In the genomic region with DNA sequence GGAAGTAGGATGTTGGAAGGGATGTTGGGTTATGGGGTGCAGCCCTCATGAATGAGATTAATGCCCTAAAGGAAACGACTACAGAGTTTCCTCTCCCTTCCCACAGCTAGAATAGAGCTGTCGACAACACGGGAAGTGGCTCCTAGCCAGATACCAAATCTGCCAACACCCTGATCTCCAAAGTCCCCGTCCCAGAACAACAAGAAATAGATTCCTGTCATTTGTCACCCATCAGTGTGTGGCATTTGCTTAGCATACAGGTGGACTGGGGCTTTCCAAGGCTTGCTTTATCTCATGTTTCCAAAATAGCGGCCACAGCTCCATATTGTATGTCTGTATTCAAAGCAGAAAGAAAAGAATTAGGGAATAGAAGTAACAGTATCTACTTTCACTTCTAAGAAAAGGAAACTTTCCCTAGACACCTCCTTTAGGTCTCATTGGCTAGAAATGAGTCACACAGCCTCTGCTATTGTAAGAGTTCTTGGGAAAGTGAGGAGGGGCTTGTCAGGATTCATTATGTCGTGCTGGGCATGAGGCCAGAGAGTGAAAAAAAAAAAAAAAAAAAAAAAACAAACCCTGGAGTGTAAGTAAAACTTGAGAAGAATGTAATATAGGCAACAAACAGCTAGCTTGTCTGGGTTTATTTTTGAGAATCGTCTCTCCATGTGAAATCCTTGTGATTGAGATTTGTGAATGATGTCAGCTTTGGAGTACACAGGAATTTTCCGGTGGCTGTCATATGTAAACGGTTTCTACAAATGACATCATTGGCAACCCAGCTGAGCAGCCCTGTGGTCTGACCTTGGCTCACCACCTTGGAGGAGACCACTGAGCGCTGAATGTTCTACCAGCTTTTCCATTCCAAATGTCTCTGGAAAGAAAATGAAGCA, we compare ENCODE assay signal across 8 mouse cellular contexts.
DNase-seq lines count a peak whose midpoint lies in the region; ATAC-seq and TF ChIP-seq lines count a peak whose summit lies in the region.

No protein-coding gene starts in this region.

- H3K27ac ChIP-seq in hindbrain, embryonic 11.5 days (ENCODE audit: low read depth, low read length), result no peak overlapping the region
- H3K27ac ChIP-seq in hindbrain, embryonic 10.5 days, result no peak overlapping the region
- H3K27ac ChIP-seq in heart, embryonic 10.5 days, result peak overlapping the region; percentile 56
- peak overlapping the region; percentile 84 for H3K27ac ChIP-seq in kidney, embryonic 15.5 days

- H3K79me2 ChIP-seq in myocyte (ENCODE audit: control insufficient read depth, insufficient read depth), result no peaks in the 10 kb centered on the region

- H3K4me2 ChIP-seq in hindbrain, embryonic 11.5 days (replicated peaks; ENCODE audit: low read depth, low read length), result no peak overlapping the region
- peak overlapping the region; percentile 26; the same call in 1 of the 2 replicates for H3K4me2 ChIP-seq in kidney, embryonic 15.5 days
- H3K4me2 ChIP-seq in myocyte (ENCODE audit: low read depth), result peak overlapping the region; percentile 78

- peak; percentile 44; the same call in 1 of the 2 replicates for ATAC-seq in hindbrain, embryonic 11.5 days (ENCODE audit: low FRiP score)
- ATAC-seq in kidney, embryonic 15.5 days (replicated peaks; ENCODE audit: low FRiP score), result peak; percentile 60; the same call in 1 of the 2 replicates

- H3K9me3 ChIP-seq in hindbrain, embryonic 11.5 days (ENCODE audit: control insufficient read depth, low read length), result no peaks in the 10 kb centered on the region
- H3K9me3 ChIP-seq in hindbrain, embryonic 10.5 days, result no peaks in the 10 kb centered on the region
- 0 out of 2 replicates have a peak, but pooled peaks cover 4% of the 10 kb centered on the region for H3K9me3 ChIP-seq in heart, embryonic 10.5 days
- H3K9me3 ChIP-seq in kidney, embryonic 15.5 days (replicated peaks), result no peaks in the 10 kb centered on the region

- TF ChIP-seq POLR2A in myocyte (IDR thresholded peaks at IDR 0.05; ENCODE audit: insufficient read length, low read depth), result no peak

- H3K9ac ChIP-seq in hindbrain, embryonic 11.5 days (ENCODE audit: low read depth, low read length), result no peak overlapping the region
- H3K9ac ChIP-seq in kidney, embryonic 15.5 days, result no peak overlapping the region

- H3ac ChIP-seq in myocyte (ENCODE audit: control insufficient read depth, insufficient read length), result no peak overlapping the region

- DNase-seq in hindbrain, embryonic 11.5 days (ENCODE audit: low spot score), result peak; percentile 12
- DNase-seq in hindbrain, embryonic 10.5 days (ENCODE audit: low spot score), result no peak
- no peak for DNase-seq in heart, embryonic 10.5 days (ENCODE audit: low spot score)
- no peak for DNase-seq in layer of hippocampus, postnatal 25 days (ENCODE audit: extremely low spot score in 1 of 2, low spot score in 1 of 2)
- DNase-seq in spleen, postnatal 4 days (ENCODE audit: low spot score in 2 of 2), result no peak
- no peak for DNase-seq in frontal cortex, postnatal 10 days (ENCODE audit: low spot score in 2 of 2)

- 65% methylated on average over 10 of the region's 10 CpGs for WGBS in hindbrain, embryonic 11.5 days
- WGBS in hindbrain, embryonic 10.5 days, result 73% methylated on average over 10 of the region's 10 CpGs
- WGBS in heart, embryonic 10.5 days, result 38% methylated on average over 10 of the region's 10 CpGs
- 42% methylated on average over 10 of the region's 10 CpGs for WGBS in kidney, embryonic 15.5 days

- H3K27me3 ChIP-seq in hindbrain, embryonic 11.5 days (ENCODE audit: control insufficient read depth, insufficient read depth, low read length), result no peaks in the 10 kb centered on the region
- H3K27me3 ChIP-seq in hindbrain, embryonic 10.5 days (ENCODE audit: insufficient read depth, poor library complexity, severe bottlenecking), result no peaks in the 10 kb centered on the region
- H3K27me3 ChIP-seq in heart, embryonic 10.5 days (ENCODE audit: insufficient read depth, poor library complexity, severe bottlenecking), result no peaks in the 10 kb centered on the region
- H3K27me3 ChIP-seq in kidney, embryonic 15.5 days, result no peaks in the 10 kb centered on the region
- no peaks in the 10 kb centered on the region for H3K27me3 ChIP-seq in myocyte (ENCODE audit: control insufficient read depth, insufficient read depth, insufficient read length)

- H3K4me3 ChIP-seq in hindbrain, embryonic 11.5 days (ENCODE audit: low read depth, low read length), result no peak overlapping the region
- H3K4me3 ChIP-seq in hindbrain, embryonic 10.5 days, result no peak overlapping the region
- H3K4me3 ChIP-seq in heart, embryonic 10.5 days, result no peak overlapping the region
- H3K4me3 ChIP-seq in kidney, embryonic 15.5 days (replicated peaks), result no peak overlapping the region
- no peak overlapping the region for H3K4me3 ChIP-seq in myocyte

- no peaks in the 10 kb centered on the region for H3K4me1 ChIP-seq in hindbrain, embryonic 11.5 days (replicated peaks; ENCODE audit: control insufficient read depth, insufficient read depth, low read length)
- H3K4me1 ChIP-seq in hindbrain, embryonic 10.5 days (replicated peaks), result peaks cover 2% of the 10 kb centered on the region; the same call in 1 of the 2 replicates
- H3K4me1 ChIP-seq in heart, embryonic 10.5 days, result peaks cover 7% of the 10 kb centered on the region; the same call in 1 of the 2 replicates
- peaks cover 24% of the 10 kb centered on the region for H3K4me1 ChIP-seq in kidney, embryonic 15.5 days

- no peaks in the 10 kb centered on the region for H3K36me3 ChIP-seq in hindbrain, embryonic 11.5 days (ENCODE audit: control insufficient read depth, insufficient read depth, low read length)
- no peaks in the 10 kb centered on the region for H3K36me3 ChIP-seq in hindbrain, embryonic 10.5 days
- H3K36me3 ChIP-seq in heart, embryonic 10.5 days, result no peaks in the 10 kb centered on the region
- no peaks in the 10 kb centered on the region for H3K36me3 ChIP-seq in kidney, embryonic 15.5 days
- H3K36me3 ChIP-seq in myocyte (ENCODE audit: control insufficient read depth, insufficient read depth), result no peaks in the 10 kb centered on the region

TF ChIP-seq in myocyte, 11 proteins besides CTCF, POLR2A, EP300 and RAD21:
- TF ChIP-seq E2F4 (IDR thresholded peaks at IDR 0.05; ENCODE audit: insufficient read depth), result no peak

Comparison
In these comparisons a context has a peak if more than half of its experiments do, and no peak if none do; other contexts are left out.
1. H3K27ac ChIP-seq: peak in heart, embryonic 10.5 days (single experiment) and kidney, embryonic 15.5 days (single experiment); none in hindbrain, embryonic 11.5 days (single experiment) and hindbrain, embryonic 10.5 days (single experiment).